Mouse (Mus musculus) MEL (cell line): ENCODE measurements at regions not wholly inside any gene's neighbourhood (a gene's known extent, or its start where the extent isn't known, plus 50 kb on each side); places are given as distances from the start of the nearest gene placed in this dataset.

Experiments
- CTCF ChIP-seq, 3 experiments: IDR thresholded peaks in 2 of 3; conservative IDR thresholded peaks in 1 of 3; 2 replicates each; pipeline ENCODE4 v1.5.1; 2011 to 2012; ENCODE audit warnings: low read length in 3 of 3, low read depth in 2 of 3, mild to moderate bottlenecking in 2 of 3, improper control_type of control experiment in 1 of 3, inconsistent platforms in 1 of 3, mixed read lengths in 1 of 3, moderate library complexity in 1 of 3; ENCODE audit not compliant: control insufficient read depth in 1 of 3, insufficient read depth in 1 of 3, poor library complexity in 1 of 3, severe bottlenecking in 1 of 3
- GATA1 ChIP-seq: IDR thresholded peaks from 2 replicates; pipeline ENCODE4 v1.6.1; 2011; ENCODE audit warnings: low read depth, low read length, improper control_type of control experiment
- HCFC1 ChIP-seq: IDR thresholded peaks from 2 replicates; pipeline ENCODE4 v1.6.1; 2012; ENCODE audit warnings: low read depth, mild to moderate bottlenecking, inconsistent platforms, low read length, improper control_type of control experiment, moderate library complexity
- MAFK ChIP-seq: IDR thresholded peaks from 2 replicates; pipeline ENCODE4 v1.6.1; 2011; ENCODE audit warnings: low read depth, mild to moderate bottlenecking, low read length, improper control_type of control experiment, borderline replicate concordance
- ZKSCAN1 ChIP-seq: IDR thresholded peaks from 2 replicates; pipeline ENCODE4 v1.6.1; 2012; ENCODE audit warnings: low read depth, mild to moderate bottlenecking, inconsistent platforms, low read length, improper control_type of control experiment, moderate library complexity

GRCm38 (mm10) chr11:114578551-114578950, 89.8 kb upstream of the Rpl38 start:
- no peak for TF ChIP-seq HCFC1
- TF ChIP-seq MAFK, result no peak
- TF ChIP-seq ZKSCAN1, result no peak
- TF ChIP-seq GATA1, result no peak
- no peak for TF ChIP-seq CTCF (IDR thresholded peaks at IDR 0.05 in 2 of 3, conservative IDR thresholded peaks at IDR 0.05 in 1 of 3; ENCODE audit: control insufficient read depth in 1 of 3, insufficient read depth in 1 of 3, low read depth in 2 of 3, low read length in 3 of 3, poor library complexity in 1 of 3, severe bottlenecking in 1 of 3)
